Mouse (Mus musculus) kidney, embryonic 16.5 days (tissue): ENCODE data around the gene Grhl3. TPM values are rescaled to one million over a fixed set of nuclear protein-coding genes. Genes with fewer than 3 reads are reported as not detected.

Source experiments
- ATAC-seq: fragments of 200-750 bp; cut with Nextera tagmentation; 2 replicates; pipeline ENCODE4 v1.8.0; 2017; ENCODE audit warnings: moderate TSS enrichment; ENCODE audit not compliant: low FRiP score, low TSS enrichment
- H3K27ac ChIP-seq: fragments of 300-500 bp; sonication (generic); 2 replicates; pipeline ENCODE4 v1.5.1; 2014; ENCODE audit warnings: low read length
- H3K27me3 ChIP-seq: fragments of 300-500 bp; sonication (generic); 2 replicates; pipeline ENCODE4 v1.6.1; 2014; ENCODE audit warnings: low read length, control low read depth, mixed read lengths; ENCODE audit not compliant: insufficient read depth
- H3K36me3 ChIP-seq: fragments of 300-500 bp; sonication (generic); 2 replicates; pipeline ENCODE4 v1.6.1; 2014; ENCODE audit warnings: low read length, control low read depth, mixed read lengths; ENCODE audit not compliant: insufficient read depth
- H3K4me1 ChIP-seq: fragments of 300-500 bp; sonication (generic); 2 replicates; pipeline ENCODE4 v1.6.1; 2014; ENCODE audit warnings: low read length, control low read depth, mixed read lengths; ENCODE audit not compliant: insufficient read depth
- H3K4me2 ChIP-seq: fragments of 300-500 bp; sonication (generic); replicated peaks from 2 replicates; pipeline ENCODE4 v1.6.1; 2014; ENCODE audit warnings: low read depth, low read length
- H3K4me3 ChIP-seq: fragments of 300-500 bp; sonication (generic); 2 replicates; pipeline ENCODE4 v1.5.1; 2014; ENCODE audit warnings: mild to moderate bottlenecking, low read length
- H3K9ac ChIP-seq: fragments of 300-500 bp; sonication (generic); replicated peaks from 2 replicates; pipeline ENCODE4 v1.6.1; 2014; ENCODE audit warnings: low read length
- H3K9me3 ChIP-seq: fragments of 300-500 bp; sonication (generic); 2 replicates; pipeline ENCODE4 v1.6.1; 2016; ENCODE audit warnings: low read length, control low read depth
- WGBS: fragments of 180-500 bp; shearing (Covaris S2); extraction: QIAGEN DNeasy Blood & Tissue Kit; methylation state at CpG from one replicate; pipeline ENCODE4 v1.1.7; 2014; 5-methylcytosine and 5-hydroxymethylcytosine counted together
- polyA plus RNA-seq: library from polyadenylated mRNA; unstranded; fragments of >200 nt; fragmentation: Nextera tagmentation; extraction: Ambion mirVana; gene quantifications from 2 replicates; pipeline ENCODE4 v1.2.1, GENCODE M21; 2015

Grhl3 gene
- polyA plus RNA-seq, 1 experiment from 2014 or later: 4.9 TPM

DNA sequence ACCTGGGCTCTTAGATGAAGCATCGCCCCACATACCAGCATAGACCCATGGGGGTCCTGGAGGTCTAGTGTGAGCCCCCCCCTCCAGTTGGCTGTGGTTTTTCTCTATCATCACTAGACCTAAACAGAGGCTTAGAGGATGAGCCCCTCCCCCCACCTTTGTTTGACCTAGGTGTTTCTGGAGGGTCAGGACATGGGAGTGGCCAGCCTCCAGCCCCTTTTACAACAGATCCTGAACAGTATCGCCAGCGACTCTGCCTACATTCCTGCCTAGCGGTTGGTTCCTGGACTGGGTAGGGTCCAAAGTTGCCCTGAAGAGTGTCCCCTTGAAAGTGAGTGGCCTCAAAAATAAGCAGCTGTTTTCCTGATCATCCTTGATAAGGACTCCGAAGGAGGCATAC is 5.1 kb upstream of the Grhl3 start:
- Histone ChIP-seq H3K4me3 (no peak overlapping the region), H3K9ac (no peak overlapping the region), H3K4me2 (no peak overlapping the region), H3K36me3 (no peaks in the 10 kb centered on the region), H3K27me3 (peaks cover 20% of the 10 kb centered on the region), H3K27ac (no peak overlapping the region), H3K4me1 (peaks cover 6% of the 10 kb centered on the region), H3K9me3 (no peaks in the 10 kb centered on the region)
- ATAC-seq: no peak
- WGBS: 70% methylated on average over 5 of the region's 5 CpGs

DNA sequence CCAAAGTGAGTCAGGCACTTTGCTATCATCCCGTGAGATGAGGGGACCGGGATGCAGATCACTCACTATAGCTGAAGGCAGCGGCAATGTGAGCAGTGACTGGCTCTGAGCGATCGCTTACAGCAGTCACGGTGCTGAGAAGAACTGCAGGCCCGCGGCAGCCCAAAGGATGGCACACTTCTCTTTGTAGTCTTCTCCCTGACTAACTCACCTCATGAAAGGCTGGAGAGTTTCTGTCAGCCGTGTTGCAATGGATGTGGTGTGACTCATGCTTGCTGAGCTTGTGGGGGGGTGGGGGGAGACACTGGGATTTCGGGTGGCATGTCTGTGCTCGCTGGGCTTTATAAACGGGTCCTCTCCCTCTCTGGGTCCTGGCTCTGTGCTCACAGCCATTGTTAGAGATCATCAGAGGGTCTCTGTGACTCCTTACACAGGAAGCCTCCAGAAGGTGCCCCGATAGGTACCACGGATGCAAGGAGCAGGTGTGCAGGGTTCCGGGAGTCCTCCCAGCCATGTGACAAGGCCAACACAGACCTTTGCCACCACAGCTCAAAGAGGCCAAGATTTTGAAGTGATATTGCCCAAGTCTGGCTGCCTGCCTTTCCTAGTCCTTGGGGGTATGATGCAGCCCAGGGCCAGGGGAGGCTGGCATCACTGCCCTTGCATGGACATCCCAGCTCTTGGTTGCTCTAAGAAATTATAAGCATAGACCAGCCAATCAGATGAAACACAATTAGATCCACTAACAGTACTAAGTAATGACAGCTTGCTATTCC is 2.1 kb upstream of the Grhl3 start:
- Histone ChIP-seq H3K27ac (no peak overlapping the region), H3K9ac (no peak overlapping the region), H3K36me3 (no peaks in the 10 kb centered on the region), H3K9me3 (no peaks in the 10 kb centered on the region), H3K4me1 (peaks cover 9% of the 10 kb centered on the region), H3K4me3 (no peak overlapping the region), H3K4me2 (no peak overlapping the region), H3K27me3 (peaks cover 48% of the 10 kb centered on the region)
- WGBS: 53% methylated on average over 15 of the region's 15 CpGs
- ATAC-seq: no peak

DNA sequence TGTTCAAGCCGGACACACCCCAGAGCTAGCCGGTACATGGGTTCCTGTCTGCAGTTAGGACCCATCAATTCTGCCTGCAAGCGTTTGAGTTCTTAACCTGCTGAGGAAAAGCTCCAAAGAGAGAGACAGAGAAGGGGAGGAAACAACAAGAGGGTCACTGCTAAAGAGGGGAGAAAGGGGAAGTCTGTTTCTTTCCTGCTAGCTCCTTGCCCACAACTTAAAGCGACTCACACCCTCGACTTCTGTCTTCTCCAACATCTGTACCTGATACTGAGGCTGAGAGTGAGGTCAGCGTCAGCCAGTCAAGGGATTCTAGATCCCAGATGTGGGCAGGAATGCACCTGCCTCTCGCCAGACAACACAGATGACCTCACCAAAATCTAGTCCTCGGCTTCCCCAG is 1.2 kb downstream of the Grhl3 start:
- H3K9me3 ChIP-seq: no peaks in the 10 kb centered on the region
- H3K4me3 ChIP-seq: peak overlapping the region; percentile 5; the same call in 1 of the 2 replicates
- ATAC-seq: no peak
- no peak overlapping the region for H3K27ac ChIP-seq
- WGBS: 21% methylated on average over 8 of the region's 8 CpGs
- H3K27me3 ChIP-seq: peaks cover 70% of the 10 kb centered on the region
- peaks cover 25% of the 10 kb centered on the region for H3K4me1 ChIP-seq
- H3K9ac ChIP-seq: no peak overlapping the region
- no peak overlapping the region for H3K4me2 ChIP-seq
- no peaks in the 10 kb centered on the region for H3K36me3 ChIP-seq

DNA sequence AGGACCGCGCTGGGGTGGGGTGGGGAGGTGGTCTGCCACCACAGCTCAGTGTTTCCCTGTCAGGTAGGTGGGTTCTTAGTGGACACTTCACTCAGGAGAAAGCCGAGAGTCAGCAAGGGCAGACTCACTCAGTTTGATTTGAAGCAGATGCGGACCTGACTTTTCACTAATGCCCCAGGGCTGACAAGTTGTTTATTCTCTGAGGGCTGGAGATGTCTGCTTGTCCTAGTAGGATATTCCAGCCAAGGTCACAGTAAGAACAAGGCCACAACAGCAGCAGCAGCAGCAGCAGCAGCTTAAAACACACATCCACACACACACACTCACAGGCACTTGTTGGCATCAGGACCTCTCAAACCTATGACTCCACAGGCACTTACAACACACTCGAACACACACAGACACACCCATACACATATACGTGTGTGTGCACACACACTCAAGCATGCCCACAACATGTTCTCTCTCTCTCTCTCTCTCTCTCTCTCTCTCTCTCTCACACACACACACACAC is 2.3 kb downstream of the Grhl3 start:
- 64% methylated on average over 6 of the region's 6 CpGs for WGBS
- Histone ChIP-seq H3K9ac (no peak overlapping the region), H3K27ac (no peak overlapping the region), H3K36me3 (no peaks in the 10 kb centered on the region), H3K4me2 (no peak overlapping the region), H3K4me3 (no peak overlapping the region), H3K9me3 (no peaks in the 10 kb centered on the region), H3K27me3 (peaks cover 70% of the 10 kb centered on the region), H3K4me1 (peaks cover 25% of the 10 kb centered on the region)
- peak; percentile 8; the same call in 1 of the 2 replicates for ATAC-seq

DNA sequence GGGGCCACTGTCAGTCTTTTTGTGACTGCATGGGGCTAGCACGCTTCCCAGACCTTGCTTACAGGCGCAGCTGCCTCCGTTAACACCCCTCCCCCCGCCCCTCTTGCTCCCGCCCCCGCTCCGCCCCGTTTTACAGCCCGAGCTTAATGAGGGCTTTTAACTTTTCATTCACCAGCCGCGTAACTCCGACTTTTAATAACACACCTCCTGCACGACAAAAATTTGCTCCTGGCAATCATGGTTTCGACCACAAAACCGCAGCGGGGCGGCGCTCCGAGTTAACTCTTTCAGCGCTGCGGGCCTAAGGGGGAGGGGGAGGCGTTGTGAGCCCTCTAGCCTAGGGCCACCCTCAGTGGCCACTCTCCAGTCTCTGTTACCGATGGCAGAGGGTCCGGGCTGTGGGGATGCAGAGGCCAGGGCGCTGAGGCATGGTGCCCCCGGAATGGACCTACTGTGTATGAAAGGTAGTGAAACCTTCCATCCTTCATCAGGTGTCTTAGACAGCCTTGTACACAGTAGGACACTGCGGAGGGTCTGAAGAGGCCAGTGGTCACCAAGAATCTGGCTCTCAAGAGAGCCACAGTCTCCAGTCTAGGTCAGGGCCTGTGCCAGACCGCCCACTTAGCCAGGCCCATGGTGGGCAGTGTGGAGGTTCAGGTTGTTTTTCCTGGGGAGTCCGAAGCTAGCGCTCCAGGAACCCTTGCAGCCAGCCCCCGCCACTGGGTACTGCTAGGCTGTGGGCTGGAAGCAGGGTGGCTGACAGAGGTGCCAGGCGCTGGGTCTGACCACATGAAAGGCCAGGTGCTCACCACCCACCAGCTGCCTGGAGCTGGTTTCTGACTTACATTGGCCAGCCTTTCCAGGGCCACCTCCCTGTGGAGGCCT is 3.0 kb downstream of the Grhl3 start:
- WGBS: 10% methylated on average over 32 of the region's 32 CpGs
- Histone ChIP-seq H3K36me3 (no peaks in the 10 kb centered on the region), H3K4me2 (peak overlapping the region; percentile 58), H3K27me3 (peaks cover 65% of the 10 kb centered on the region), H3K9ac (peak overlapping the region; percentile 44; the same call in 1 of the 2 replicates), H3K27ac (no peak overlapping the region), H3K9me3 (no peaks in the 10 kb centered on the region), H3K4me1 (peaks cover 27% of the 10 kb centered on the region), H3K4me3 (peak overlapping the region; percentile 44)
- peak; percentile 49 for ATAC-seq

DNA sequence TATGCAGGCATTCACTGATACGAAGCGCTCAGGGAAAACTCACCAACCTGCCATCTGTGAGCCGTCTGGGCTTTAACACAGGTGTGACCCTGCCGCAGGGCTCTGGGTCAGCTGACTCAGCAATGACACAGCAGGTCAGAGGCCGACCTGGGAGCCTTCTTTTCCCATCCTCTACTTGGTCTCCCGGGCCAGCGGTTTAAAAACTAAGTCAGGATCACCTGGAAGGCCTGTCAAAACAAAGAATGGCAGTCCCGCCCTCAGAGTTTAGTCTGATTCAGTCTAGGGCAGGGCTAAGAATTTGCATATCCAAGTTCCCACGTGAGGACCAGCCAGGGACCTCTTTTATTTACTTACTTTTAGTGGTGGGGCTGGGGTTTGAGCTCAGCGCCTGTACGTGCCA is 4.2 kb downstream of the Grhl3 start:
- no peak for ATAC-seq
- H3K9ac ChIP-seq: no peak overlapping the region
- WGBS: 5% methylated on average over 11 of the region's 11 CpGs
- peaks cover 56% of the 10 kb centered on the region for H3K27me3 ChIP-seq
- H3K4me1 ChIP-seq: peaks cover 35% of the 10 kb centered on the region
- no peaks in the 10 kb centered on the region for H3K36me3 ChIP-seq
- H3K4me3 ChIP-seq: no peak overlapping the region
- no peaks in the 10 kb centered on the region for H3K9me3 ChIP-seq
- H3K27ac ChIP-seq: no peak overlapping the region
- peak overlapping the region; percentile 58 for H3K4me2 ChIP-seq

DNA sequence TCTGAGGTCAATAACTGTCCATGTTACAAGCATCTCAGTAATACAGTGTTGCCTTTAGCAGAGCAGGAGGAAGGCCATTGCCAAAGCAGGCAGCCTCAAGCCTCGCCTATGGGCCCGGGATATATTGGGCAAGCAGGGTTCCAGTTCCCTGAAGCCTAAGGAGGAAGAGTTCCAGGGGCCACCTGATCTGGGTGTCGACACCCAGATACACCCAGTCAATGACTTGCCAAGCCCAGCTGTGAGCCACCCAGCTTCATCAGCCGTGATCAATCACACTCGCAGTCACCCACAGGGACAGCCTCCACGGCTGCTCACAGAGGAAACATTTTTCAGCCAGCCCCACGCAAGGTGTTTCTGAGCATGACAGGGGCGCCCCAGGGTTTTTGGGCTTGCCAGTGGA is 5.9 kb downstream of the Grhl3 start:
- H3K4me1 ChIP-seq: peaks cover 39% of the 10 kb centered on the region
- no peak for ATAC-seq
- WGBS: 47% methylated on average over 8 of the region's 8 CpGs

DNA sequence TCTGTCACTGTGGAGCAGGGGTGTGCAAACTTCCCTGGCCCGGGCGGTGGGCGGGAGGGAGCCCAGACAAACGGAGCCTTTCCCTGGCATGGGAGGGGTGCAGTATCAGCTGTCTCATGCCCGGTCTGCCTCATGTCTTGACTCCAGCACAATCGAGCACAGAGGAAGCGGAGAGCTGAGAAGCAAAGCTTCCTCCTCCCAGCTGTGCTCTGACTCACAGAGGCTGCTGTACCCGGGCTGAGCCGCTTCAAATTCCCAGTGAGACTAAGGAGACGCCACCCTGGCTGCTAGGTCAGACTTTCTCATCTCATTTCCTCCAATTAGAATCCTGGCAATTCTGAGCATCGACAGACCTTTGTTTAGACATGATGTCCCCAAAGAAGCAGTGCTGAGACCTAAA is 6.4 kb downstream of the Grhl3 start:
- H3K9me3 ChIP-seq: no peaks in the 10 kb centered on the region
- H3K9ac ChIP-seq: no peak overlapping the region
- H3K36me3 ChIP-seq: no peaks in the 10 kb centered on the region
- peaks cover 39% of the 10 kb centered on the region for H3K4me1 ChIP-seq
- no peak overlapping the region for H3K4me2 ChIP-seq
- ATAC-seq: no peak
- WGBS: 30% methylated on average over 11 of the region's 11 CpGs
- H3K4me3 ChIP-seq: no peak overlapping the region
- H3K27me3 ChIP-seq: peaks cover 36% of the 10 kb centered on the region
- H3K27ac ChIP-seq: no peak overlapping the region

More for the DNA sequence above, 5.9 kb downstream of the Grhl3 start:
- Histone ChIP-seq H3K4me2 (no peak overlapping the region), H3K27ac (no peak overlapping the region), H3K36me3 (no peaks in the 10 kb centered on the region), H3K9ac (no peak overlapping the region), H3K4me3 (no peak overlapping the region), H3K9me3 (no peaks in the 10 kb centered on the region), H3K27me3 (peaks cover 40% of the 10 kb centered on the region)

DNA sequence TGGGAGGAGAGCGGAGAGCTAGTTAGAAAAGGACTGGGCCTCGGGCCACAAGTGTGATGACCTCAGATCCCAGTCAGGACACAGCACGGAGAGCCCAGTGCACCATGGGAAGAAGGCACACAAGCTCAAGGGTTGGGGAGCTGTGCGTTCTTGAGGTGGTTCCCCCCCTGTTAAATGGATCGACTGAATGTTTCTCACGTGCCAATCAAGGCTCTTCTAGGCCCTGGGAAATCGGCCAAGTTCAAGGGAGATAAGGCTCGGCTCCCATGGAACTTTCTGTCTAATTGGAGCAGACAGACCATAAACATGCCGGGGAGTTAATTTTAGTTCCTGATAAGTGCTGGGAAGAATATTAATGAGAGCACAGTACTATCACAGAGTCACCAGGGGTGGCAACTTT is 8.0 kb downstream of the Grhl3 start:
- no peak overlapping the region for H3K9ac ChIP-seq
- no peaks in the 10 kb centered on the region for H3K9me3 ChIP-seq
- 0 out of 2 replicates have a peak, but pooled peaks have one; percentile 37 for ATAC-seq
- H3K4me1 ChIP-seq: peaks cover 31% of the 10 kb centered on the region
- peaks cover 20% of the 10 kb centered on the region for H3K27me3 ChIP-seq
- H3K4me3 ChIP-seq: no peak overlapping the region
- H3K27ac ChIP-seq: no peak overlapping the region
- 45% methylated on average over 9 of the region's 9 CpGs for whole genome bisulfite sequencing
- H3K4me2 ChIP-seq: no peak overlapping the region
- no peaks in the 10 kb centered on the region for H3K36me3 ChIP-seq
